8 mouse cellular contexts compared by ENCODE assay signal in genomic region chr13:57595032-57595760, GRCm38 (mm10).
A peak's percentile ranks its signal among the peaks of the same experiment; 100 is the strongest.
DNase-seq lines count a peak whose midpoint lies in the region; ATAC-seq and TF ChIP-seq lines count a peak whose summit lies in the region.
"Had no signal": no experiment of that assay in that cellular context is flagged by ENCODE, and none has a peak within 500 bp of the region (broad histone marks: within the 10 kb centered on the region; RNA-seq: fewer than 3 reads in every experiment).

No protein-coding gene starts in this region.

- TF ChIP-seq CTCF in lung, postnatal 0 days (IDR thresholded peaks at IDR 0.05) = no peak

- no peak overlapping the region for H3K9ac ChIP-seq in embryonic facial prominence, embryonic 11.5 days (replicated peaks; ENCODE audit: low read length)
- H3K9ac ChIP-seq in neural tube, embryonic 12.5 days = 0 out of 2 replicates have a peak overlapping the region, but pooled peaks have one; percentile 33
- no peak overlapping the region for H3K9ac ChIP-seq in lung, postnatal 0 days (replicated peaks; ENCODE audit: low read depth)
- H3K9ac ChIP-seq: limb, embryonic 15.5 days had no signal

- 79% methylated on average over 15 of the region's 15 CpGs for WGBS in embryonic facial prominence, embryonic 11.5 days
- WGBS in neural tube, embryonic 12.5 days = 32% methylated on average over 15 of the region's 15 CpGs
- WGBS in lung, postnatal 0 days = 62% methylated on average over 15 of the region's 15 CpGs
- WGBS in heart, embryonic 10.5 days = 65% methylated on average over 15 of the region's 15 CpGs

- H3K27ac ChIP-seq in embryonic facial prominence, embryonic 11.5 days (replicated peaks; ENCODE audit: low read depth, low read length) = no peak overlapping the region
- peak overlapping the region; percentile 65 for H3K27ac ChIP-seq in neural tube, embryonic 12.5 days
- no peak overlapping the region for H3K27ac ChIP-seq in lung, postnatal 0 days (ENCODE audit: low read length)
- H3K27ac ChIP-seq in heart, embryonic 10.5 days = no peak overlapping the region
- H3K27ac ChIP-seq: limb, embryonic 15.5 days had no signal

- H3K4me1 ChIP-seq in embryonic facial prominence, embryonic 11.5 days (ENCODE audit: control insufficient read depth, insufficient read depth, low read length) = no peaks in the 10 kb centered on the region
- H3K4me1 ChIP-seq in neural tube, embryonic 12.5 days = peaks cover 28% of the 10 kb centered on the region
- no peaks in the 10 kb centered on the region for H3K4me1 ChIP-seq in lung, postnatal 0 days (ENCODE audit: insufficient read depth, low read depth, low read length)
- H3K4me1 ChIP-seq in heart, embryonic 10.5 days = no peaks in the 10 kb centered on the region; the same call in 1 of the 2 replicates

- TF ChIP-seq EP300 in lung, postnatal 0 days (IDR thresholded peaks at IDR 0.05) = no peak

- H3K27me3 ChIP-seq in embryonic facial prominence, embryonic 11.5 days (ENCODE audit: control insufficient read depth, insufficient read depth, low read length) = no peaks in the 10 kb centered on the region
- peaks cover 22% of the 10 kb centered on the region for H3K27me3 ChIP-seq in neural tube, embryonic 12.5 days (replicated peaks)
- no peaks in the 10 kb centered on the region for H3K27me3 ChIP-seq in lung, postnatal 0 days (replicated peaks; ENCODE audit: insufficient read depth, low read length)
- no peaks in the 10 kb centered on the region for H3K27me3 ChIP-seq in heart, embryonic 10.5 days (ENCODE audit: insufficient read depth, poor library complexity, severe bottlenecking)
- H3K27me3 ChIP-seq: limb, embryonic 15.5 days had no signal

- ATAC-seq in embryonic facial prominence, embryonic 11.5 days (replicated peaks; ENCODE audit: insufficient number of reproducible peaks, low FRiP score, low TSS enrichment, low read depth) = no peak
- peak; percentile 92 for ATAC-seq in neural tube, embryonic 12.5 days (ENCODE audit: low FRiP score, low read depth)
- ATAC-seq in lung, postnatal 0 days = no peak

- no peaks in the 10 kb centered on the region for H3K9me3 ChIP-seq in embryonic facial prominence, embryonic 11.5 days (replicated peaks; ENCODE audit: control insufficient read depth, low read length)
- H3K9me3 ChIP-seq in neural tube, embryonic 12.5 days = no peaks in the 10 kb centered on the region
- no peaks in the 10 kb centered on the region for H3K9me3 ChIP-seq in lung, postnatal 0 days (ENCODE audit: low read length)
- H3K9me3 ChIP-seq in heart, embryonic 10.5 days = no peaks in the 10 kb centered on the region
- H3K9me3 ChIP-seq: limb, embryonic 15.5 days had no signal

- no peaks in the 10 kb centered on the region for H3K36me3 ChIP-seq in embryonic facial prominence, embryonic 11.5 days (replicated peaks; ENCODE audit: control insufficient read depth, insufficient read depth, low read depth, low read length)
- no peaks in the 10 kb centered on the region for H3K36me3 ChIP-seq in neural tube, embryonic 12.5 days
- H3K36me3 ChIP-seq in lung, postnatal 0 days (ENCODE audit: insufficient read depth, low read length) = no peaks in the 10 kb centered on the region
- no peaks in the 10 kb centered on the region for H3K36me3 ChIP-seq in heart, embryonic 10.5 days
- H3K36me3 ChIP-seq: limb, embryonic 15.5 days had no signal

- H3K4me3 ChIP-seq in embryonic facial prominence, embryonic 11.5 days (ENCODE audit: low read depth, low read length) = no peak overlapping the region
- H3K4me3 ChIP-seq in neural tube, embryonic 12.5 days = no peak overlapping the region
- H3K4me3 ChIP-seq in lung, postnatal 0 days (ENCODE audit: low read depth, low read length) = no peak overlapping the region
- H3K4me3 ChIP-seq in heart, embryonic 10.5 days = no peak overlapping the region
- H3K4me3 ChIP-seq: limb, embryonic 15.5 days had no signal

- H3K4me2 ChIP-seq in embryonic facial prominence, embryonic 11.5 days (ENCODE audit: low read depth, low read length) = no peak overlapping the region
- H3K4me2 ChIP-seq in neural tube, embryonic 12.5 days (replicated peaks) = peak overlapping the region; percentile 37
- no peak overlapping the region for H3K4me2 ChIP-seq in lung, postnatal 0 days (replicated peaks; ENCODE audit: low read depth, low read length)
- H3K4me2 ChIP-seq: limb, embryonic 15.5 days had no signal

- DNase-seq in embryonic facial prominence, embryonic 11.5 days (ENCODE audit: low spot score) = peak; percentile 22
- DNase-seq in forelimb bud, embryonic 11.5 days (ENCODE audit: low read depth, low spot score) = peak; percentile 55
- DNase-seq in left cerebral cortex, adult 18-20 months (ENCODE audit: low spot score in 2 of 2) = peak; percentile 47 to 61
- no peak for DNase-seq in lung, postnatal 0 days (ENCODE audit: low spot score)
- no peak for DNase-seq in heart, embryonic 10.5 days (ENCODE audit: low spot score)
- no peak for DNase-seq in heart, adult 11 months

Comparison
In these comparisons a context has a peak if more than half of its experiments do, and no peak if none do; other contexts are left out.
1. DNase-seq: peak in embryonic facial prominence, embryonic 11.5 days (single experiment), forelimb bud, embryonic 11.5 days (single experiment) and left cerebral cortex, adult 18-20 months (2 of 2); none in lung, postnatal 0 days (single experiment), heart, embryonic 10.5 days (single experiment) and heart, adult 11 months (single experiment).